Mouse (Mus musculus) MEL (cell line): ENCODE measurements around the gene Slc9c1. TPM values are rescaled to one million over a fixed set of nuclear protein-coding genes. Genes with fewer than 3 reads are reported as not detected.

Experiments used
- DNase-seq: peaks from one replicate; pipeline ENCODE4 v3.0.0; 2011; ENCODE audit warnings: low read depth, low spot score
- H3K27ac ChIP-seq: 2 replicates; pipeline ENCODE4 v1.5.1; 2012; ENCODE audit warnings: low read depth, mild to moderate bottlenecking, control low read depth, low read length, moderate library complexity; ENCODE audit not compliant: control insufficient read depth
- H3K27me3 ChIP-seq, 2 experiments: fragments of 150-350 bp in 1 of 2; sonication (generic) in 1 of 2; 2 replicates each; pipeline ENCODE4 v1.6.1; 2012; ENCODE audit warnings: low read length in 2 of 2, mild to moderate bottlenecking in 2 of 2, improper control_type of control experiment in 1 of 2, moderate library complexity in 1 of 2; ENCODE audit not compliant: insufficient read depth in 2 of 2, control insufficient read depth in 1 of 2
- H3K36me3 ChIP-seq, 2 experiments: 2 replicates each; pipeline ENCODE4 v1.6.1; 2012 to 2014; ENCODE audit warnings: low read length in 2 of 2, improper control_type of control experiment in 1 of 2, inconsistent platforms in 1 of 2, mild to moderate bottlenecking in 1 of 2; ENCODE audit not compliant: insufficient read depth in 2 of 2, control insufficient read depth in 1 of 2
- H3K4me1 ChIP-seq, 2 experiments: fragments of 150-350 bp in 1 of 2; sonication (generic) in 1 of 2; 2 replicates each; pipeline ENCODE4 v1.6.1; 2012; ENCODE audit warnings: low read length in 2 of 2, improper control_type of control experiment in 1 of 2, mild to moderate bottlenecking in 1 of 2; ENCODE audit not compliant: insufficient read depth in 2 of 2, control insufficient read depth in 1 of 2
- H3K4me3 ChIP-seq, 2 experiments: fragments of 150-350 bp in 1 of 2; sonication (generic) in 1 of 2; 2 replicates each; pipeline ENCODE4 v1.5.1; 2012; ENCODE audit warnings: low read depth in 2 of 2, low read length in 2 of 2, mild to moderate bottlenecking in 2 of 2, moderate library complexity in 2 of 2, control low read depth in 1 of 2, improper control_type of control experiment in 1 of 2; ENCODE audit not compliant: control insufficient read depth in 1 of 2, insufficient read depth in 1 of 2
- H3K79me2 ChIP-seq: 2 replicates; pipeline ENCODE4 v1.6.1; 2012; ENCODE audit warnings: mild to moderate bottlenecking, low read length, moderate library complexity; ENCODE audit not compliant: control insufficient read depth, poor library complexity, insufficient read depth
- H3K9ac ChIP-seq: 2 replicates; pipeline ENCODE4 v1.6.1; 2012; ENCODE audit warnings: low read depth, mild to moderate bottlenecking, control low read depth, low read length, moderate library complexity; ENCODE audit not compliant: control insufficient read depth, poor library complexity, severe bottlenecking
- H3K9me3 ChIP-seq: fragments of 150-350 bp; sonication (generic); replicated peaks from 2 replicates; pipeline ENCODE4 v1.6.1; 2012; ENCODE audit warnings: mild to moderate bottlenecking, low read length, improper control_type of control experiment, moderate library complexity; ENCODE audit not compliant: insufficient read depth
- BHLHE40 ChIP-seq: IDR thresholded peaks from 2 replicates; pipeline ENCODE4 v1.6.1; 2012; ENCODE audit warnings: low read depth, mild to moderate bottlenecking, inconsistent platforms, low read length, improper control_type of control experiment, borderline replicate concordance
- CHD2 ChIP-seq: IDR thresholded peaks from 2 replicates; pipeline ENCODE4 v1.6.1; 2011; ENCODE audit warnings: low read length, improper control_type of control experiment
- CTCF ChIP-seq, 3 experiments: IDR thresholded peaks in 2 of 3; conservative IDR thresholded peaks in 1 of 3; 2 replicates each; pipeline ENCODE4 v1.5.1; 2011 to 2012; ENCODE audit warnings: low read length in 3 of 3, low read depth in 2 of 3, mild to moderate bottlenecking in 2 of 3, improper control_type of control experiment in 1 of 3, inconsistent platforms in 1 of 3, mixed read lengths in 1 of 3, moderate library complexity in 1 of 3; ENCODE audit not compliant: control insufficient read depth in 1 of 3, insufficient read depth in 1 of 3, poor library complexity in 1 of 3, severe bottlenecking in 1 of 3
- E2F4 ChIP-seq: IDR thresholded peaks from 2 replicates; pipeline ENCODE4 v1.6.1; 2011; ENCODE audit warnings: low read depth, low read length, improper control_type of control experiment, borderline replicate concordance
- EP300 ChIP-seq, 2 experiments: IDR thresholded peaks; 2 replicates each; pipeline ENCODE4 v1.6.1; 2011; ENCODE audit warnings: improper control_type of control experiment in 2 of 2, low read length in 2 of 2, low read depth in 1 of 2, mild to moderate bottlenecking in 1 of 2
- GATA1 ChIP-seq: IDR thresholded peaks from 2 replicates; pipeline ENCODE4 v1.6.1; 2011; ENCODE audit warnings: low read depth, low read length, improper control_type of control experiment
- MAX ChIP-seq: IDR thresholded peaks from 2 replicates; pipeline ENCODE4 v1.6.1; 2011; ENCODE audit warnings: low read length, improper control_type of control experiment
- MEF2A ChIP-seq: IDR thresholded peaks from 2 replicates; pipeline ENCODE4 v1.6.1; 2014; ENCODE audit warnings: low read depth, mild to moderate bottlenecking, inconsistent platforms, low read length, improper control_type of control experiment; ENCODE audit not compliant: poor library complexity, insufficient replicate concordance, severe bottlenecking; ENCODE audit errors: extremely low read depth
- MYB ChIP-seq: IDR thresholded peaks from 2 replicates; pipeline ENCODE4 v1.6.1; 2011; ENCODE audit warnings: mild to moderate bottlenecking, low read depth, low read length, improper control_type of control experiment
- POLR2AphosphoS5 ChIP-seq: IDR thresholded peaks from 2 replicates; pipeline ENCODE4 v1.6.1; 2012; ENCODE audit warnings: low read depth, borderline replicate concordance, mild to moderate bottlenecking, inconsistent platforms, low read length, moderate library complexity, mixed read lengths
- RAD21 ChIP-seq: IDR thresholded peaks from 2 replicates; pipeline ENCODE4 v1.6.1; 2011; ENCODE audit warnings: mild to moderate bottlenecking, low read depth, low read length, improper control_type of control experiment
- SIN3A ChIP-seq: IDR thresholded peaks from 2 replicates; pipeline ENCODE4 v1.6.1; 2012; ENCODE audit warnings: low read length, improper control_type of control experiment, inconsistent platforms
- SMC3 ChIP-seq: IDR thresholded peaks from 2 replicates; pipeline ENCODE4 v1.6.1; 2011; ENCODE audit warnings: low read depth, low read length, improper control_type of control experiment
- TCF12 ChIP-seq: IDR thresholded peaks from 2 replicates; pipeline ENCODE4 v1.6.1; 2014; ENCODE audit warnings: low read depth, mild to moderate bottlenecking, inconsistent platforms, low read length, improper control_type of control experiment, moderate library complexity
- USF2 ChIP-seq, 2 experiments: IDR thresholded peaks; 2 replicates each; pipeline ENCODE4 v1.6.1; 2011 to 2012; ENCODE audit warnings: improper control_type of control experiment in 2 of 2, low read length in 2 of 2, borderline replicate concordance in 1 of 2, inconsistent platforms in 1 of 2, low read depth in 1 of 2, mild to moderate bottlenecking in 1 of 2; ENCODE audit not compliant: insufficient read depth in 1 of 2
- ZC3H11A ChIP-seq: IDR thresholded peaks from 2 replicates; pipeline ENCODE4 v1.6.1; 2012; ENCODE audit warnings: low read depth, mild to moderate bottlenecking, inconsistent platforms, low read length, improper control_type of control experiment
- ZNF384 ChIP-seq: IDR thresholded peaks from 2 replicates; pipeline ENCODE4 v1.6.1; 2012; ENCODE audit warnings: low read depth, mild to moderate bottlenecking, inconsistent platforms, low read length, improper control_type of control experiment
- polyA plus RNA-seq, 2 experiments: library from polyadenylated mRNA; stranded (reverse) in 1 of 2; unstranded in 1 of 2; fragments of >175 nt in 1 of 2; fragments of >200 nt in 1 of 2; gene quantifications; 2 replicates each; pipeline versions ENCODE4 v1.2.1 to v1.2.4; 2012; ENCODE audit warnings: low replicate concordance in 2 of 2, low read depth in 1 of 2; ENCODE audit not compliant: insufficient read length in 2 of 2, insufficient read depth in 1 of 2, missing spikeins in 1 of 2
- total RNA-seq: library from RNA; depleted of rRNA; stranded (reverse); fragments of 300-350 nt; gene quantifications from 2 replicates; pipeline ENCODE4 v1.2.3, GENCODE M21; 2012

Gene Slc9c1
- total and polyA plus RNA-seq, 3 experiments, result not detected

DNA sequence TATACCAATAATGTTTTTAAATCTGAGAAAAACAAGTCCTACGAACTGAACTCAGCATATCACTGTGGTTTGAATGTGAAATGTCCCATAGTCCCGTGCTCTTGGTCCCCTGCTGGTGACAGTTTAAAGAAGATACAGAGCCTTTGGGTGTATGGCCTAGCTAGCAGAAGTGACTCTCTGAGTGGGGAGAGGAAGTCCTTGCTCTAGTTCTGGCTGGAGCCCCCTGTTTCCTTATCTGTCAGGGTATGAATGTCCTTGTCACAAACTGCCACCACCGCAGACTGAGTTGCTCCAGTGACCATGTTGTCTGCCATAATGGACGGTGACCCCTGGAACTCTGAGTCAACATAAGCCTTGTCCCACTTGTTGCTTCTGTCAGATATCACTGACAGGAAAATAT lies 88.1 kb downstream of the Slc9c1 start:
- no peaks in the 10 kb centered on the region for H3K27me3 ChIP-seq
- peaks cover 8 to 13% of the 10 kb centered on the region in 2 experiments; a peak in 3 of 4 replicates for H3K4me1 ChIP-seq
- no peaks in the 10 kb centered on the region for H3K79me2 ChIP-seq
- TF ChIP-seq E2F4 (no peak), SMC3 (no peak), SIN3A (no peak), BHLHE40 (peak; percentile 63; the same call in 1 of the 2 replicates), MYB (peak; percentile 33; the same call in 1 of the 2 replicates), EP300 (IDR thresholded peaks at IDR 0.05; ENCODE audit: low read depth in 1 of 2, low read length in 2 of 2) (peak in 1 of 2 experiments; percentile 64; a peak in 2 of 4 replicates), POLR2AphosphoS5 (no peak), CHD2 (no peak), RAD21 (no peak), GATA1 (0 out of 2 replicates have a peak, but pooled peaks have one; percentile 39)
- H3K9ac ChIP-seq, result no peak overlapping the region
- H3K9me3 ChIP-seq, result no peaks in the 10 kb centered on the region
- no peak overlapping the region; the same call in 1 of the 2 replicates for H3K27ac ChIP-seq
- no peak overlapping the region for H3K4me3 ChIP-seq
- H3K36me3 ChIP-seq, result peaks cover 0 to 14% of the 10 kb centered on the region in 2 experiments; a peak in 2 of 4 replicates
- peak; percentile 67 for DNase-seq

GRCm38 (mm10) chr16:45624791-45625190 lies 89.7 kb downstream of the Slc9c1 start:
- peak; percentile 30 for DNase-seq

GRCm38 (mm10) chr16:45625342-45625741 lies 90.2 kb downstream of the Slc9c1 start:
- peaks cover 0 to 14% of the 10 kb centered on the region in 2 experiments; a peak in 2 of 4 replicates for H3K36me3 ChIP-seq
- no peak overlapping the region for H3K9ac ChIP-seq
- H3K4me1 ChIP-seq, result peaks cover 8 to 13% of the 10 kb centered on the region in 2 experiments; a peak in 3 of 4 replicates
- no peaks in the 10 kb centered on the region for H3K79me2 ChIP-seq
- no peak overlapping the region for H3K4me3 ChIP-seq
- no peaks in the 10 kb centered on the region for H3K27me3 ChIP-seq
- no peak overlapping the region for H3K27ac ChIP-seq
- TF ChIP-seq CTCF (IDR thresholded peaks at IDR 0.05 in 2 of 3, conservative IDR thresholded peaks at IDR 0.05 in 1 of 3; ENCODE audit: control insufficient read depth in 1 of 3, insufficient read depth in 1 of 3, low read depth in 2 of 3, low read length in 3 of 3, poor library complexity in 1 of 3, severe bottlenecking in 1 of 3) (no peak), MAX (no peak), BHLHE40 (no peak), ZNF384 (peak; percentile 71), USF2 (IDR thresholded peaks at IDR 0.05; ENCODE audit: borderline replicate concordance in 1 of 2, insufficient read depth in 1 of 2, low read depth in 1 of 2, low read length in 2 of 2) (no peak)
- TF ChIP-seq, all 39 proteins: peak for 1
- no peaks in the 10 kb centered on the region for H3K9me3 ChIP-seq
- no peak for DNase-seq

More at GRCm38 (mm10) chr16:45624791-45625190, 89.7 kb downstream of the Slc9c1 start:
- Histone ChIP-seq H3K4me3 (no peak overlapping the region), H3K27me3 (no peaks in the 10 kb centered on the region), H3K27ac (no peak overlapping the region), H3K9me3 (no peaks in the 10 kb centered on the region), H3K79me2 (no peaks in the 10 kb centered on the region), H3K4me1 (peaks cover 8 to 13% of the 10 kb centered on the region in 2 experiments; a peak in 3 of 4 replicates), H3K36me3 (peaks cover 0 to 14% of the 10 kb centered on the region in 2 experiments; a peak in 2 of 4 replicates), H3K9ac (no peak overlapping the region; the same call in 1 of the 2 replicates)
- TF ChIP-seq EP300 (IDR thresholded peaks at IDR 0.05; ENCODE audit: low read depth in 1 of 2, low read length in 2 of 2) (peak; percentile 7 to 43; a peak in 2 of 4 replicates), ZC3H11A (no peak), SIN3A (no peak), MEF2A (peak; percentile 18; the same call in 1 of the 2 replicates), MYB (0 out of 2 replicates have a peak, but pooled peaks have one; percentile 11), BHLHE40 (peak; percentile 55; the same call in 1 of the 2 replicates), TCF12 (0 out of 2 replicates have a peak, but pooled peaks have one; percentile 9)
